Mouse (Mus musculus): ENCODE results near the gene Tspan4.

DNA sequence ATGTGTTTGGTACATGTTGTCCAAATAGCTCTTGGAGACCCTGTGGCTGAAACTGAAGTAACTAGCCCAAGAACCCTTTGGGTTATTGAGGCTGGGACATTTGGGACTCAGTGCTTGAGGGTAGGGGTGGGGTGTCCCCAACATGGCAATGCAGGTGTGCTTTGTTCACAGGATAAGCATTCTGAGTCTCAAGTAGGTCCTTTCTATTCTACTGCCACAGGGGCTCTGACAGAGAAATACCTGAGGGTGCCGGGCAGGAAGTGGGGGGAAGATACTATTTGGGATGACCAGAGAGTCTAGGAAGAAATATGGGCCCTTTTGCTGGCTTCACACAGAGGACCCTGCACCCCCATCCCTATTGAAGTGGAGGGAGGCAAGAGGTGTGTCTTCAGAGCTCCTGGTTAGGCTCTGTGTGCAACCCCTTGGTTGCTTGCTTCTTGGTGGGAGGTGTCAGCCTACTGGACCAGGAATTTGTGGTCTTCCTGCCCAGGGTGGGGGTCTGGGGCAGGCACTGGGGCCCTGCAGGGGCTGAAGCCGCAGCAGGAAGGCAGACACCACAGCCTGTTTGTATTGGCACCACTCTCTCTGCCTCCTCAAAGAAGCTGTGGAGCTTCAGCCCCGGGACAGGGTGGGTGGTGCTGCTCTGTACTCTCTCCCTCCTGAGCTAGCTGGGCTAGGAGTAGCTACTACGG, 2.7 kb downstream of the Tspan4 start:
- TF ChIP-seq TAL1 (conservative IDR thresholded peaks at IDR 0.05; ENCODE audit: low read depth, low read length) (no peak), CTCF (IDR thresholded peaks at IDR 0.05; ENCODE audit: low read depth, low read length) (no peak)
